Mouse (Mus musculus) neutrophil, adult 59 days (primary cell): Measurements from ENCODE around the gene Trpm4. TPM values are rescaled to one million over a fixed set of nuclear protein-coding genes. Genes with fewer than 3 reads are reported as not detected.

Experiments used
- total RNA-seq, 2 experiments: library from RNA; stranded (reverse); gene quantifications; 1 replicate in 1 of 2; 2 replicates in 1 of 2; pipeline ENCODE4 v1.2.4; 2023

Trpm4 gene
- 1 to 10 TPM; 3.5 to 4.6 TPM for total RNA-seq

DNA sequence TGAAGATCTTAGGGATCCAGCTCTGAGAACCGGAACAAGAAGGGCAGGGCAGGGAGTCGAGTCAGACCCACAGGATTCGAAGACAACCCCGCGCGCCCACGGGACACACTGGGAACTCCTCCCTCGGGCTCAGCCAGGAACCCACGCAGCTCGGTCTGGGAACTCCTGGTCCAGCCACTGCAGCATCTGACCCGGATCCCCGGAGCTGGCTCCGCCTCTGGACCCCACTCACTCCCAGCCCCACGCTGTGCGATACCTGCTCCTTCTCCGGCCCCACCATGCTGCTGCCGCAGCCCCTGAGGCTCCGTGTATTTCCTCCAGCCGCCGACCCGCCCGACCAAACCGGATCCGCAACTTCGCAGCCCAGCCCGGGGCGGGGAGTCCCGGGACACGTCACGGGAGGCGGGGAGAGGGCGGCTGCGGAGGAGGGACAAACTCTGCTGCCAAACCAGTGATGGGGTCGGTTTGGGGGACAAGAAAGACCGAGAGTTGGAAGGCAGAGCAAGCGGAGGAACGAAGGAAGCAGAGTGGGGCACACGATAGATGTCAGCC, at the start of gene Trpm4:
TSS of gene Trpm4 (minus strand) at position 350 of the 552 bp plus-strand sequence.

DNA sequence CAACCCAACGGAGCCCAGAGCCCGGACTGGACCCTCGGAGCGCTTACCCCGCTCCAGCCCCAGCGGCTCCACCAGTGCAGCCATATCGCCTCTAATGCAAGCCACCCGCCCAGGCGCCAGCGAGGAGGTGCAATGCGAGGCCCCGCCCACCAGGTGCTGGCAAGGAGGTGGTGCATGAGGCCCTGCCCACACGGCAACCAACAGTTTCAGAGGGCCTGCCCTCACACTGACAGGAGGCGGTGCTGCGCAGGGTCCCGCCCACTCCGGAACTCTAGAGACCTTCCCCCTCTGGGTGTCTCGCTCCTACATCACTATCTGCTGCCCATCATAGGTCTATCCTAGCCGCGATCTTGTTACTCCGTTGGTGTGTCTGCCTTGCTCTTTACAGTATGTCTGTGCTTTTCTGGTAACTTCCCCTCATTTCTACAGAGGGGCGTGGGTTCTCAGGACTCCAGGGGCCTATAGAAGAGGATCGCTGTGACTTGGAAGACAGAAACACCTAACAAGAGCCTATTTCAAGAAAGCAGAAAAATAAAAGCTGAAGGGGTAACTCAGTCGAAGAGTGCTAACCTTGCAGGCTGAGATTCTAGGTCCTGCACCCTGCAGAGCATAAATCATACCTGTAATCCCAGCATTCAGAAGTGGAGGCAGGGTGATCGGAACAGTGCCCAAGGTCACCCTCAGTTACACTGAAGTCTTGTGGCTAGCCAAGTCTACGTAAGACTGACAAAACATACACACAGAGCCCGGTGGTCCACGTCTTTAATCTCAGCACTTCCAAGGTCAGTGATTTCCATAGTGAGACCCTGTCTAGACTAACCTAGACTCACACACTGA, 37.1 kb upstream of the Trpm4 start, which contains the start of gene Lin7b:
TSS of gene Lin7b (minus strand) at position 109 of the 837 bp plus-strand sequence.

DNA sequence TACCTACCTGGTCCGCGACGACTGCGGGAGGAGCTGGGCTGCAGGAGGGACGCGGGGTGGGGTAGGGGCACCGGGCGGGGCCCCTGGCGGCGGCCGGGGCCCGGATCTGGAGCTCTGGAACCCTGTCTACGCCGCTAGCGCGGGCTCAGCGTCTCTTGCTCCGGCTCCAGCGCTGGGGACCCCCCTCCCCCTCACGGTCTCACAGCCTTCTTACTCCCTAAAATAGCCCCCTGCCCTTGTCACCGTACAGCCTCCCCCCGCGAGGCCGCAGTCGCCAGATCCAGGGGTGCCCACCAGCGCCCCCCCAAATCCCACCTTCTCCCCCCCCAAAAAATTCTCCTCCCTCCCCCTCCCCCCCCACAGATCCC, 33.1 kb upstream of the Trpm4 start, which contains the start of gene Ppfia3:
TSS of gene Ppfia3 (minus strand) at position 368 of the 368 bp plus-strand sequence.

DNA sequence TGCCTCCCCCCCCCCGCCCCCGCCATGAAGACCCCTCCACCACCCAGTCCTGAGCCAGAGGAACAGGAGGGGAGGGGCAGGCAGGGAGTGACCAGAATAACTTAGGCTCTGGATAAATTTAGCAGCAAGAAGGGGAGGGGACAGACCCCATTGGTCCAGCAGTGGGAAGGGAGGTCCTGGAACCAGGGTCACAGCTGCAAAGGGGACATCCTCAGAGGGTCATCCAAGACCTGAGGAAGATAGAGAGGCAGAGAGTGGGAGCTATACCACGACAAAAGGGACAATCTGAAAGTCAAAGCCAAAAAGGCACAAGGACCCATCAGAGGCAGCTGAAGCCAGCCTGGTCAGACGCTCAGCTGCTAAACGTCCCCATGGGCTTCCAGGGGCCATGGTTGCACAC, 1.5 kb upstream of the Trpm4 start, which contains the start of gene Hrc:
TSS of gene Hrc (plus strand) at position 235 of the 400 bp plus-strand sequence.

DNA sequence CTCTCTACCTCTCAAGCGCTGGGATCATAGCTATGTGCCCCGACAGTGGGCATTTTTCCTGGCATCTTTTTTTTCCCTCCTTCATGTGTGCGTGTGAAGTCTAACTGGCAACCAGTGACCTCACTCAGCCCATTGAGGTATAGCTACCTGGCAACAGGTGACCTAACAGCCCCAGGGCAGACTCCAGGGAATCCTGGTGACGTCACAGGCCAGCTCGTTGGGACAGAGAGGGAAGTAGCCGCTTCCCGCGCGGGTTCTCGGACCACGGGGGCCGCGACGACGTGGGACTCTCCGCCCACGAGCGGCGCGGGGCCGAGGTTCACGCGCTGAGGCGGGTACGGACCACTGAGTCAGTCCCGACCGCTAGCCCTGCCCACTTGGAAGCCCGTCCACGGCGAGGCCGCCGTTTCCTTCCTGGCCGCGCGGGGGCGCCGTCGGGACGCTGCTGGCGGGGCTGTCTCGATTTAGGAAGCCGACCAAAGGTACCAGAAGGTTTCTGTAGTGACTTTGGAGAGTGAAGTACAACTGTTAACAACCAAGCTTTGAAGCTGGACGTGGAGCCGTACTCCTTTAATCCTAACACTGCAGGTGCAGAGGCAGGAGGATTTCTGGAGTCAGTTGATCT, 56.3 kb downstream of the Trpm4 start, which contains the start of gene Slc6a21:
TSS of gene Slc6a21 (plus strand) at position 378 of the 625 bp plus-strand sequence.

Other genes with a start within 250 kb of the Trpm4 start
- 1 to 10 TPM in 1 of 2 experiments, under 1 TPM in 1; 0.79 to 2.8 TPM for gene Rcn3, start 241.6 kb downstream of the Trpm4 start, total RNA-seq
- 10 to 100 TPM; 15.6 to 23.0 TPM for gene Fcgrt, start 229.9 kb downstream of the Trpm4 start, total RNA-seq
- gene Rps11, start 209.3 kb downstream of the Trpm4 start, total RNA-seq = 1,000 to 10,000 TPM in 1 of 2 experiments, 100 to 1,000 TPM in 1; 885 to 1,040 TPM
- 1,000 to 10,000 TPM; 1,010 to 1,095 TPM for gene Rpl13a, start 205.0 kb downstream of the Trpm4 start, total RNA-seq
- gene Gm45713, start 197.5 kb downstream of the Trpm4 start, total RNA-seq = not detected
- gene Flt3l, start 197.3 kb downstream of the Trpm4 start, total RNA-seq = 10 to 100 TPM; 23.6 to 24.1 TPM
- gene Pih1d1, start 179.5 kb downstream of the Trpm4 start, total RNA-seq = 10 to 100 TPM; 40.2 to 48.4 TPM
- 100 to 1,000 TPM in 1 of 2 experiments, 10 to 100 TPM in 1; 79.9 to 118 TPM for gene Aldh16a1, start 179.2 kb downstream of the Trpm4 start, total RNA-seq
- gene Slc17a7, start 169.8 kb downstream of the Trpm4 start, total RNA-seq = not detected
- gene Gfy, start 154.2 kb downstream of the Trpm4 start, total RNA-seq = not detected
- gene Pth2, start 152.8 kb downstream of the Trpm4 start, total RNA-seq = not detected
- under 1 TPM in 1 of 2 experiments, not detected in 1; 0.20 TPM for gene Ccdc155, start 128.9 kb downstream of the Trpm4 start, total RNA-seq
- gene Dkkl1, start 121.6 kb downstream of the Trpm4 start, total RNA-seq = under 1 TPM; 0.58 to 0.95 TPM
- not detected for gene Tead2, start 118.0 kb downstream of the Trpm4 start, total RNA-seq
- 100 to 1,000 TPM; 351 to 377 TPM for gene Cd37, start 94.7 kb downstream of the Trpm4 start, total RNA-seq
- gene Slc6a16, start 92.7 kb downstream of the Trpm4 start, total RNA-seq = under 1 TPM; 0.31 to 0.78 TPM
- under 1 TPM in 1 of 2 experiments, not detected in 1; 0.33 TPM for gene Slc6a21, start 56.3 kb downstream of the Trpm4 start, total RNA-seq
- gene Hrc, start 1.5 kb upstream of the Trpm4 start, total RNA-seq = not detected
- not detected for gene Ppfia3, start 33.2 kb upstream of the Trpm4 start, total RNA-seq
- not detected for gene Lin7b, start 36.8 kb upstream of the Trpm4 start, total RNA-seq
- gene Snrnp70, start 62.0 kb upstream of the Trpm4 start, total RNA-seq = 100 to 1,000 TPM; 286 to 302 TPM
- not detected for gene Kcna7, start 71.9 kb upstream of the Trpm4 start, total RNA-seq
- not detected for gene Ntf5, start 79.9 kb upstream of the Trpm4 start, total RNA-seq
- gene Lhb, start 87.0 kb upstream of the Trpm4 start, total RNA-seq = not detected
- gene Gys1, start 101.1 kb upstream of the Trpm4 start, total RNA-seq = 10 to 100 TPM; 49.3 to 67.0 TPM
- 10 to 100 TPM; 31.3 to 32.1 TPM for gene Ruvbl2, start 104.3 kb upstream of the Trpm4 start, total RNA-seq
- 1,000 to 10,000 TPM; 1,155 to 1,244 TPM for gene Ftl1, start 126.1 kb upstream of the Trpm4 start, total RNA-seq
- gene Bax, start 133.1 kb upstream of the Trpm4 start, total RNA-seq = 10 to 100 TPM; 42.2 to 50.4 TPM
- not detected for gene Tulp2, start 148.1 kb upstream of the Trpm4 start, total RNA-seq
- gene Gm45808, start 153.0 kb upstream of the Trpm4 start, total RNA-seq = 1 to 10 TPM in 1 of 2 experiments, under 1 TPM in 1; 0.80 to 1.9 TPM
- 1 to 10 TPM; 6.0 to 7.5 TPM for gene Dhdh, start 155.0 kb upstream of the Trpm4 start, total RNA-seq
- gene Nucb1, start 176.6 kb upstream of the Trpm4 start, total RNA-seq = 100 to 1,000 TPM; 103 to 126 TPM
- 100 to 1,000 TPM; 173 to 218 TPM for gene Ppp1r15a, start 192.5 kb upstream of the Trpm4 start, total RNA-seq
- not detected for gene Plekha4, start 192.6 kb upstream of the Trpm4 start, total RNA-seq
- gene Hsd17b14, start 221.1 kb upstream of the Trpm4 start, total RNA-seq = not detected
- gene Bcat2, start 236.4 kb upstream of the Trpm4 start, total RNA-seq = 10 to 100 TPM; 32.2 to 35.8 TPM